Mouse (Mus musculus) adrenal gland, postnatal 10 days (tissue): ENCODE results near the gene Khsrp. TPM values are rescaled to one million over a fixed set of nuclear protein-coding genes. Genes with fewer than 3 reads are reported as not detected.

Experiments
- DNase-seq: peaks from one replicate; pipeline ENCODE4 v3.0.0; 2021; ENCODE audit warnings: mixed read lengths
- total RNA-seq, 2 experiments: library from RNA; stranded (reverse); gene quantifications; 2 replicates each; pipeline ENCODE4 v1.2.3; 2021

Khsrp gene
- total RNA-seq, 2 experiments from 2014 or later: 90.4 to 99.1 TPM

GRCm38 (mm10) chr17:57029691-57030090 lies 1.6 kb downstream of the Khsrp start:
- peak; percentile 49 for DNase-seq

GRCm38 (mm10) chr17:57027471-57027870 lies 3.9 kb downstream of the Khsrp start:
- DNase-seq: no peak

GRCm38 (mm10) chr17:57020960-57021359 lies 10.4 kb downstream of the Khsrp start:
- DNase-seq: no peak

GRCm38 (mm10) chr17:57019693-57020092 lies 11.6 kb downstream of the Khsrp start:
- DNase-seq: no peak

- no peak for DNase-seq
Observed at GRCm38 (mm10) chr17:57012245-57012795, 19.0 kb downstream of the Khsrp start.

GRCm38 (mm10) chr17:57011236-57012141 lies 19.8 kb downstream of the Khsrp start, which contains the start of the genes Gtf2f1 and Gm17949:
Gene Gtf2f1 (minus strand): TSS chr17:57011288.
Gene Gm17949 (plus strand): TSS chr17:57011469.
- peak; percentile 96 for DNase-seq

- no peak for DNase-seq
Observed at GRCm38 (mm10) chr17:57010911-57011235, 20.4 kb downstream of the Khsrp start.

GRCm38 (mm10) chr17:57007137-57007905 lies 24.0 kb downstream of the Khsrp start:
- no peak for DNase-seq

- no peak for DNase-seq
Observed at GRCm38 (mm10) chr17:57003994-57004393, 27.3 kb downstream of the Khsrp start.

GRCm38 (mm10) chr17:57001228-57001627 lies 30.1 kb downstream of the Khsrp start:
- DNase-seq: no peak

GRCm38 (mm10) chr17:56999968-57000609 lies 31.2 kb downstream of the Khsrp start, which contains the start of gene Pspn:
Gene Pspn (minus strand): TSS chr17:57000018.
- peak; percentile 47 for DNase-seq

GRCm38 (mm10) chr17:56999414-56999813 lies 31.9 kb downstream of the Khsrp start:
- peak; percentile 70 for DNase-seq

- DNase-seq: peak; percentile 96
Observed at GRCm38 (mm10) chr17:56997029-56997667, 34.2 kb downstream of the Khsrp start, which contains the start of gene Alkbh7. Gene Alkbh7 (plus strand): TSS chr17:56997339.

GRCm38 (mm10) chr17:56996506-56996905 lies 34.8 kb downstream of the Khsrp start:
- no peak for DNase-seq

GRCm38 (mm10) chr17:56995046-56995445 lies 36.3 kb downstream of the Khsrp start:
- DNase-seq: peak; percentile 53

GRCm38 (mm10) chr17:56990966-56991365 lies 40.4 kb downstream of the Khsrp start:
- no peak for DNase-seq

GRCm38 (mm10) chr17:56990115-56990746 lies 41.1 kb downstream of the Khsrp start, which contains the start of gene Clpp:
Gene Clpp (plus strand): TSS chr17:56990305.
- DNase-seq: peak; percentile 95

- peak; percentile 79 for DNase-seq
Observed at GRCm38 (mm10) chr17:56989467-56990114, 41.7 kb downstream of the Khsrp start.

GRCm38 (mm10) chr17:56988921-56989430 lies 42.3 kb downstream of the Khsrp start:
- DNase-seq: no peak

GRCm38 (mm10) chr17:56988441-56988840 lies 42.9 kb downstream of the Khsrp start:
- DNase-seq: no peak
